Mouse (Mus musculus) lung, embryonic 14.5 days (tissue): ENCODE measurements around the gene Mycbp2. TPM values are rescaled to one million over a fixed set of nuclear protein-coding genes. Genes with fewer than 3 reads are reported as not detected.
A peak's percentile ranks its signal among the peaks of the same experiment; 100 is the strongest.

ENCODE experiments used
- ATAC-seq: fragments of 200-750 bp; cut with Nextera tagmentation; 2 replicates; pipeline ENCODE4 v1.8.0; 2017; ENCODE audit warnings: mild to moderate bottlenecking, moderate TSS enrichment, moderate library complexity; ENCODE audit not compliant: insufficient read depth
- DNase-seq: peaks from one replicate; pipeline ENCODE4 v3.0.0-alpha.2; 2015
- H3K27ac ChIP-seq: fragments of 300-500 bp; sonication (generic); 2 replicates; pipeline ENCODE4 v1.5.1; 2014; ENCODE audit warnings: low read depth, mild to moderate bottlenecking, moderate library complexity
- H3K27me3 ChIP-seq: fragments of 300-500 bp; sonication (generic); 2 replicates; pipeline ENCODE4 v1.6.1; 2014; ENCODE audit warnings: low read length, control low read depth; ENCODE audit not compliant: insufficient read depth
- H3K36me3 ChIP-seq: fragments of 300-500 bp; sonication (generic); 2 replicates; pipeline ENCODE4 v1.6.1; 2014; ENCODE audit warnings: control low read depth; ENCODE audit not compliant: insufficient read depth
- H3K4me1 ChIP-seq: fragments of 300-500 bp; sonication (generic); 2 replicates; pipeline ENCODE4 v1.6.1; 2014; ENCODE audit warnings: antibody characterized with exemption, control low read depth; ENCODE audit not compliant: insufficient read depth
- H3K4me2 ChIP-seq: fragments of 300-500 bp; sonication (generic); 2 replicates; pipeline ENCODE4 v1.6.1; 2014; ENCODE audit warnings: mild to moderate bottlenecking
- H3K4me3 ChIP-seq: fragments of 300-500 bp; sonication (generic); 2 replicates; pipeline ENCODE4 v1.5.1; 2014; ENCODE audit warnings: low read depth, low read length
- H3K9ac ChIP-seq: fragments of 300-500 bp; sonication (generic); 2 replicates; pipeline ENCODE4 v1.6.1; 2014
- H3K9me3 ChIP-seq: fragments of 300-500 bp; sonication (generic); 2 replicates; pipeline ENCODE4 v1.6.1; 2016; ENCODE audit warnings: low read depth, low read length, control low read depth
- CTCF ChIP-seq: IDR thresholded peaks from 2 replicates; pipeline ENCODE4 v1.5.1; 2016; ENCODE audit warnings: antibody characterized with exemption, low read depth
- WGBS: fragments of 180-500 bp; shearing (Covaris S2); extraction: QIAGEN DNeasy Blood & Tissue Kit; methylation state at CpG from one replicate; pipeline ENCODE4 v1.1.7; 2014; 5-methylcytosine and 5-hydroxymethylcytosine counted together
- polyA plus RNA-seq: library from polyadenylated mRNA; unstranded; fragments of >200 nt; fragmentation: Nextera tagmentation; extraction: Ambion mirVana; gene quantifications from 2 replicates; pipeline ENCODE4 v1.2.1, GENCODE M21; 2014

Mycbp2 gene
- polyA plus RNA-seq, 1 experiment from 2014 or later: 22.7 TPM

GRCm38 (mm10) chr14:103065294-103066167 is 281.1 kb downstream of the Mycbp2 start:
- Histone ChIP-seq H3K9me3 (no peaks in the 10 kb centered on the region), H3K36me3 (no peaks in the 10 kb centered on the region), H3K27ac (no peak overlapping the region), H3K27me3 (no peaks in the 10 kb centered on the region), H3K4me3 (no peak overlapping the region), H3K4me1 (no peaks in the 10 kb centered on the region; the same call in 1 of the 2 replicates), H3K4me2 (0 out of 2 replicates have a peak overlapping the region, but pooled peaks have one; percentile 25), H3K9ac (no peak overlapping the region)
- 6% methylated on average over 10 of the region's 10 CpGs for WGBS
- TF ChIP-seq CTCF: peak; percentile 76
- ATAC-seq: no peak
- DNase-seq: peak; percentile 92

Other genes starting within 250 kb of the Mycbp2 start
- 33.5 and 33.7 TPM in 2 replicates for gene Fbxl3, start 247.2 kb downstream of the Mycbp2 start, polyA plus RNA-seq
- gene Scel, start 166.5 kb upstream of the Mycbp2 start, polyA plus RNA-seq: 1.7 and 1.9 TPM in 2 replicates